30 mouse cellular contexts compared by ENCODE assay signal in genomic region chr11:53781964-53782363, GRCm38 (mm10). TPM values are rescaled to one million over a fixed set of nuclear protein-coding genes. Genes with fewer than 3 reads are reported as not detected.
DNase-seq lines count a peak whose midpoint lies in the region; ATAC-seq and TF ChIP-seq lines count a peak whose summit lies in the region.
"Had no signal": no experiment of that assay in that cellular context is flagged by ENCODE, and none has a peak within 500 bp of the region (broad histone marks: within the 10 kb centered on the region; RNA-seq: fewer than 3 reads in every experiment).

No protein-coding gene starts in this region.

- peak; percentile 19 for DNase-seq in gastrocnemius, adult 2 months
- DNase-seq in gastrocnemius, adult 18-20 months (ENCODE audit: low spot score) = no peak
- DNase-seq in kidney, postnatal 14 days = peak; percentile 56
- no peak for DNase-seq in kidney, adult 9 months
- DNase-seq in lung, postnatal 10 days = peak; percentile 61
- DNase-seq in lung, adult 2 months = no peak
- DNase-seq: adrenal gland, adult 8-10 months; cerebellum, adult 8-10 months; cerebellum, postnatal 25 days; gastrocnemius, postnatal 36 days; lung, embryonic 14.5 days; right cerebral cortex, postnatal 4 days; thymus, adult 18-20 months; thymus, postnatal 25 days had no signal

- peaks cover 31% of the 10 kb centered on the region for H3K36me3 ChIP-seq in small intestine, adult 2 months (ENCODE audit: control insufficient read depth, insufficient read depth, low read length)
- H3K36me3 ChIP-seq: G1E; hindbrain, embryonic 13.5 days; limb, embryonic 10.5 days; neural tube, embryonic 13.5 days had no signal

- intact Hi-C loops in gastrocnemius, adult 2 months (cut with DNase I) = loop anchor here (5.0 kb wide), 1 partner anchor 35 kb away; no protein-coding TSS in a partner anchor

- no peak overlapping the region for H3K4me3 ChIP-seq in gastrocnemius, adult 2 months
- H3K4me3 ChIP-seq in lung, adult 2 months (replicated peaks; ENCODE audit: extremely low read depth, low read depth, low read length) = no peak overlapping the region
- H3K4me3 ChIP-seq in small intestine, adult 2 months (ENCODE audit: low read depth, low read length) = no peak overlapping the region
- H3K4me3 ChIP-seq: forebrain, embryonic 13.5 days; heart, adult 2 months; heart, embryonic 13.5 days; hindbrain, embryonic 13.5 days; limb, embryonic 10.5 days; limb, embryonic 15.5 days; neural tube, embryonic 13.5 days had no signal

- no peaks in the 10 kb centered on the region for H3K27me3 ChIP-seq in small intestine, adult 2 months (ENCODE audit: control insufficient read depth, insufficient read depth, low read length)
- H3K27me3 ChIP-seq: CH12.LX; forebrain, embryonic 13.5 days; heart, embryonic 13.5 days; hindbrain, embryonic 13.5 days; limb, embryonic 15.5 days; neural tube, embryonic 13.5 days had no signal

- no peak for ATAC-seq in megakaryocyte progenitor cell, adult 5-6 weeks (replicated peaks; ENCODE audit: poor library complexity)
- ATAC-seq: forebrain, embryonic 13.5 days had no signal

- TF ChIP-seq POLR2A in lung, adult 2 months (IDR thresholded peaks at IDR 0.05; ENCODE audit: borderline replicate concordance, extremely low read depth, low read depth, low read length) = no peak; the same call in 1 of the 2 replicates
- TF ChIP-seq POLR2A in small intestine, adult 2 months (IDR thresholded peaks at IDR 0.05; ENCODE audit: low read depth, low read length) = no peak

- no peak overlapping the region for H3K27ac ChIP-seq in gastrocnemius, adult 2 months
- H3K27ac ChIP-seq in small intestine, adult 2 months (ENCODE audit: insufficient read depth, low read depth, low read length) = peak overlapping the region; percentile 45
- H3K27ac ChIP-seq: forebrain, embryonic 13.5 days; heart, adult 2 months; heart, embryonic 13.5 days; hindbrain, embryonic 13.5 days; limb, embryonic 10.5 days; limb, embryonic 15.5 days; neural tube, embryonic 13.5 days had no signal

- TF ChIP-seq CTCF in gastrocnemius, adult 2 months (IDR thresholded peaks at IDR 0.05) = no peak
- no peak for TF ChIP-seq CTCF in lung, adult 2 months (IDR thresholded peaks at IDR 0.05; ENCODE audit: insufficient read depth, low read length)
- TF ChIP-seq CTCF in small intestine, adult 2 months (IDR thresholded peaks at IDR 0.05; ENCODE audit: extremely low read depth, insufficient read length, insufficient replicate concordance, low read depth, low read length) = no peak

- H3K4me1 ChIP-seq in lung, adult 2 months (ENCODE audit: control insufficient read depth, insufficient read depth, low read length) = peaks cover 23% of the 10 kb centered on the region
- peaks cover 34% of the 10 kb centered on the region; the same call in 1 of the 2 replicates for H3K4me1 ChIP-seq in small intestine, adult 2 months (ENCODE audit: control insufficient read depth, insufficient read depth, insufficient read length, low read length)
- H3K4me1 ChIP-seq: forebrain, embryonic 13.5 days; hindbrain, embryonic 13.5 days; limb, embryonic 15.5 days; neural tube, embryonic 13.5 days had no signal

- 67% methylated on average over 7 of the region's 7 CpGs for WGBS in lung, adult 2 months
- WGBS in small intestine, adult 2 months = 79% methylated on average over 7 of the region's 7 CpGs

RNA-seq across cellular contexts. Expression of gene Gm17334, which starts 9.0 kb away (rescaled TPM):
- total RNA-seq in gastrocnemius, adult 2 months (2021) = under 1 TPM; 0.28 to 0.53 TPM
- not detected for total RNA-seq in gastrocnemius, adult 18-20 months (2021)
- 4.6 and 4.7 TPM in 2 replicates for polyA plus RNA-seq in lung, adult 2 months (2012; rRNA removed)
- polyA plus RNA-seq in small intestine, adult 2 months (2012; rRNA removed) = 0.25 and 1.6 TPM in 2 replicates
- total RNA-seq in megakaryocyte progenitor cell, adult 5-6 weeks (2015) = not detected in 2 replicates
- 0.37 TPM in 1 of 2 replicates, not detected in the other for total RNA-seq in megakaryocyte progenitor cell, adult 5-6 weeks (2017)
- total RNA-seq: G1E; heart, postnatal 14 days; megakaryocyte, adult 5-6 weeks had no signal
- polyA plus RNA-seq: embryonic facial prominence, embryonic 11.5 days; forebrain, embryonic 13.5 days; G1E; hindbrain, embryonic 13.5 days; kidney, embryonic 14.5 days; limb, embryonic 10.5 days; midbrain, embryonic 11.5 days; neural tube, embryonic 13.5 days had no signal

RNA-seq across cellular contexts. Expression of gene Irf1, which starts 12.2 kb away (rescaled TPM):
- 1 to 10 TPM; 6.2 to 7.0 TPM for total RNA-seq in gastrocnemius, adult 2 months (2021)
- 1 to 10 TPM; 4.7 to 9.9 TPM for total RNA-seq in gastrocnemius, adult 18-20 months (2021)
- 130 and 190 TPM in 2 replicates for polyA plus RNA-seq in lung, adult 2 months (2012; rRNA removed)
- 93.3 and 233 TPM in 2 replicates for polyA plus RNA-seq in small intestine, adult 2 months (2012; rRNA removed)
- 25.0 and 29.8 TPM in 2 replicates for total RNA-seq in megakaryocyte progenitor cell, adult 5-6 weeks (2015)
- 32.9 and 46.8 TPM in 2 replicates for total RNA-seq in megakaryocyte progenitor cell, adult 5-6 weeks (2017)

Comparison
In these comparisons a context has a peak if more than half of its experiments do, and no peak if none do; other contexts are left out.
1. DNase-seq: peak in gastrocnemius, adult 2 months (single experiment), kidney, postnatal 14 days (single experiment) and lung, postnatal 10 days (single experiment); none in gastrocnemius, adult 18-20 months (single experiment), kidney, adult 9 months (single experiment) and lung, adult 2 months (single experiment).